Mouse (Mus musculus): ENCODE data around the gene Hpse. TPM values are rescaled to one million over a fixed set of nuclear protein-coding genes. Genes with fewer than 3 reads are reported as not detected.

The Hpse gene
- polyA plus RNA-seq, 1 experiment: 64.2 TPM

GRCm38 (mm10) chr5:100736919-100737318, 17.4 kb upstream of the Hpse start:
- TF ChIP-seq POLR2A (IDR thresholded peaks at IDR 0.05; ENCODE audit: borderline replicate concordance, low read depth, low read length) (no peak), CTCF (IDR thresholded peaks at IDR 0.05; ENCODE audit: low read depth, low read length) (no peak)
- H3K4me3 ChIP-seq (ENCODE audit: insufficient read depth, low read length): no peak overlapping the region
- no peaks in the 10 kb centered on the region for H3K4me1 ChIP-seq (ENCODE audit: control insufficient read depth, insufficient read depth, low read length)
- H3K27ac ChIP-seq (ENCODE audit: insufficient read depth, low read depth, low read length): no peak overlapping the region

DNA sequence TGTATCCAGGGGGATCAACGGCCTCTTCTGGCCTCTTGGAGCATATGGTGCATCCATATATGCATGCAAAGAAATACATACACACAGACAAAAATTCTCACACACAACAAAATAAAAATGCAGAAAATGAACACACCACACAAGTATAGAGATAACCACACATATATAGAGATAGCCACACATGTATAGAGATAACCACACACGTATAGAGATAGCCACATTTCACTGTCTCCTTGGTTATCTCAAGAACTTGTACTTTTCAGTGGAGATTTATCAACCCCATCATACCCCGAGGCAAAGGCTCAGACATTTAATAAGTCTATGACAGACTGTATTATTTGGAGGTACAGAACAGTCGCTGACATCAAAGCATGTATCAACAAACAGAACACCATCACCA, 15.0 kb upstream of the Hpse start:
- Histone ChIP-seq H3K4me3 (ENCODE audit: insufficient read depth, low read length) (no peak overlapping the region), H3K4me1 (ENCODE audit: control insufficient read depth, insufficient read depth, low read length) (no peaks in the 10 kb centered on the region), H3K27ac (ENCODE audit: insufficient read depth, low read depth, low read length) (no peak overlapping the region)
- TF ChIP-seq CTCF (IDR thresholded peaks at IDR 0.05; ENCODE audit: low read depth, low read length) (no peak), POLR2A (IDR thresholded peaks at IDR 0.05; ENCODE audit: borderline replicate concordance, low read depth, low read length) (no peak)

- H3K27ac ChIP-seq (ENCODE audit: insufficient read depth, low read depth, low read length): no peak overlapping the region
Observed at GRCm38 (mm10) chr5:100728757-100729156, 9.2 kb upstream of the Hpse start.

DNA sequence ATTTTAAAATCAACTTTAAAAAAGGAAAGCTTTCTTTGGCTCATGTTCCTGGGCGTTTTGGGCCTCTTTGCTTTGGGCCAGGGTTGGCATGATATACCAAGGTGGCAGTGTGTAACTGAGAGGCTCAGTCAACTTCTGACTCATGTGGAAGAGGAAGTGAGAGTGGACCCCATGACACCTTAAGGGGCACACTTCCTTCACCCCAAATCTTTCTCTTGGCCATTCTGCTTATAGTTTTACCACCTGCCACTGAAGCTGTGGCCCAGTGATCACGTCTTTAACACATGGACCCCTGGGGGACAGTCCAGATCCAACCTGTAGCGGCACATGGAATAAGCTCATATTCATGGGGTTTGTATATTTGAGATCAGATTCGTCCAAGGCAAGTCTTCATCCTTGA, 6.5 kb upstream of the Hpse start:
- Histone ChIP-seq H3K4me3 (ENCODE audit: insufficient read depth, low read length) (no peak overlapping the region), H3K4me1 (ENCODE audit: control insufficient read depth, insufficient read depth, low read length) (peaks cover 15% of the 10 kb centered on the region), H3K27ac (ENCODE audit: insufficient read depth, low read depth, low read length) (no peak overlapping the region)
- TF ChIP-seq POLR2A (IDR thresholded peaks at IDR 0.05; ENCODE audit: borderline replicate concordance, low read depth, low read length): no peak
- TF ChIP-seq CTCF (IDR thresholded peaks at IDR 0.05; ENCODE audit: low read depth, low read length): no peak

More at GRCm38 (mm10) chr5:100728757-100729156, 9.2 kb upstream of the Hpse start:
- no peak for TF ChIP-seq POLR2A (IDR thresholded peaks at IDR 0.05; ENCODE audit: borderline replicate concordance, low read depth, low read length)
- no peak for TF ChIP-seq CTCF (IDR thresholded peaks at IDR 0.05; ENCODE audit: low read depth, low read length)
- Histone ChIP-seq H3K4me1 (ENCODE audit: control insufficient read depth, insufficient read depth, low read length) (peaks cover 15% of the 10 kb centered on the region), H3K4me3 (ENCODE audit: insufficient read depth, low read length) (no peak overlapping the region)

DNA sequence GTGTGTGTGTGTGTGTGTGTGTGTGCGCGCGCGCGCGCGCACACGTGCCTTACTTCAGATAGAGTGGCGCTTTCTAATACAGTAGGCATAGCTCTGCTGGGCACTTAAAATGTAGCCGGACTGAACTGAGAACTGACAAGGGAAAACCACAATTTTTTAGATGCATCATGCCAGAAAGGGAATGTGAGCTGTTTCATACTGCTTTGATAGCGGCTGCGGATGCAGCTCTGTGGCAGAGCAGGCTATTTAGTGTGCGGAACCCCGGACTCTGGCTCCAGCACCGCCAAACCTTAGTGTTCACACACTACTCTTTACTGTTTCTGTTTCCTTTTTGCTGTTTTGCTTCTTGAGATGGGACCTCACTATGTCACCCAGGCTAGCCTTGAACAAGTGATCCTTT, 2.8 kb downstream of the Hpse start:
- H3K4me3 ChIP-seq (ENCODE audit: insufficient read depth, low read length): no peak overlapping the region
- H3K27ac ChIP-seq (ENCODE audit: insufficient read depth, low read depth, low read length): no peak overlapping the region
- peaks cover 8% of the 10 kb centered on the region for H3K4me1 ChIP-seq (ENCODE audit: control insufficient read depth, insufficient read depth, low read length)
- TF ChIP-seq CTCF (IDR thresholded peaks at IDR 0.05; ENCODE audit: low read depth, low read length): no peak
- TF ChIP-seq POLR2A (IDR thresholded peaks at IDR 0.05; ENCODE audit: borderline replicate concordance, low read depth, low read length): no peak

GRCm38 (mm10) chr5:100711219-100711618, 8.3 kb downstream of the Hpse start:
- no peak for TF ChIP-seq CTCF (IDR thresholded peaks at IDR 0.05; ENCODE audit: low read depth, low read length)
- TF ChIP-seq POLR2A (IDR thresholded peaks at IDR 0.05; ENCODE audit: borderline replicate concordance, low read depth, low read length): no peak
- peak overlapping the region; percentile 18; the same call in 1 of the 2 replicates for H3K27ac ChIP-seq (ENCODE audit: insufficient read depth, low read depth, low read length)
- no peak overlapping the region for H3K4me3 ChIP-seq (ENCODE audit: insufficient read depth, low read length)
- H3K4me1 ChIP-seq (ENCODE audit: control insufficient read depth, insufficient read depth, low read length): peaks cover 36% of the 10 kb centered on the region

DNA sequence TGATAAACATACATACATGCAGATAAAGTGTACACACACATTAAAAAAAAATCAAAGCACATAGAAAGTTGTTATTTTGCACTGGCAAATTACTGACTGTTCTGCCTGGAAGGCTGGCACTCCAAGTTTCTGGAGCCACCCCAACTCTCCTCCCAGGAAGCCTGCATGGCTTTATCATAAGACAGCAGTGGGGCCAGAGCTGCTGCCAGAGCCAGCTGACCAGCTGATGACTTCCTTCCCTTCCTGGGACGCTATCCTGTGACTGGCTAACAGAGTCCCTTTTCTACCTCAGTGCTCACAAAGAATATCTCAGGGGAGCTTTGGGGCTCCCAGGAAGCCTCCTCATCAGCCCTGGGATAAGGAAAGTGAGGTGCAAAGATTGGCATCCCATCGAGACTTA, 9.5 kb downstream of the Hpse start:
- Histone ChIP-seq H3K27ac (ENCODE audit: insufficient read depth, low read depth, low read length) (peak overlapping the region; percentile 79), H3K4me1 (ENCODE audit: control insufficient read depth, insufficient read depth, low read length) (peaks cover 36% of the 10 kb centered on the region), H3K4me3 (ENCODE audit: insufficient read depth, low read length) (no peak overlapping the region)
- TF ChIP-seq CTCF (IDR thresholded peaks at IDR 0.05; ENCODE audit: low read depth, low read length) (no peak), POLR2A (IDR thresholded peaks at IDR 0.05; ENCODE audit: borderline replicate concordance, low read depth, low read length) (no peak)

GRCm38 (mm10) chr5:100709035-100709434, 10.5 kb downstream of the Hpse start:
- H3K4me3 ChIP-seq (ENCODE audit: insufficient read depth, low read length): no peak overlapping the region
- peaks cover 36% of the 10 kb centered on the region for H3K4me1 ChIP-seq (ENCODE audit: control insufficient read depth, insufficient read depth, low read length)
- TF ChIP-seq POLR2A (IDR thresholded peaks at IDR 0.05; ENCODE audit: borderline replicate concordance, low read depth, low read length) (no peak), CTCF (IDR thresholded peaks at IDR 0.05; ENCODE audit: low read depth, low read length) (no peak)
- 0 out of 2 replicates have a peak overlapping the region, but pooled peaks have one; percentile 79 for H3K27ac ChIP-seq (ENCODE audit: insufficient read depth, low read depth, low read length)

- Histone ChIP-seq H3K4me3 (ENCODE audit: insufficient read depth, low read length) (no peak overlapping the region), H3K27ac (ENCODE audit: insufficient read depth, low read depth, low read length) (no peak overlapping the region), H3K4me1 (ENCODE audit: control insufficient read depth, insufficient read depth, low read length) (peaks cover 28% of the 10 kb centered on the region)
- TF ChIP-seq POLR2A (IDR thresholded peaks at IDR 0.05; ENCODE audit: borderline replicate concordance, low read depth, low read length): no peak
- no peak for TF ChIP-seq CTCF (IDR thresholded peaks at IDR 0.05; ENCODE audit: low read depth, low read length)
Observed at GRCm38 (mm10) chr5:100706675-100707074, 12.8 kb downstream of the Hpse start.

GRCm38 (mm10) chr5:100704272-100704671, 15.2 kb downstream of the Hpse start:
- Histone ChIP-seq H3K4me1 (ENCODE audit: control insufficient read depth, insufficient read depth, low read length) (peaks cover 9% of the 10 kb centered on the region), H3K4me3 (ENCODE audit: insufficient read depth, low read length) (no peak overlapping the region), H3K27ac (ENCODE audit: insufficient read depth, low read depth, low read length) (no peak overlapping the region)
- TF ChIP-seq CTCF (IDR thresholded peaks at IDR 0.05; ENCODE audit: low read depth, low read length): no peak
- no peak for TF ChIP-seq POLR2A (IDR thresholded peaks at IDR 0.05; ENCODE audit: borderline replicate concordance, low read depth, low read length)

DNA sequence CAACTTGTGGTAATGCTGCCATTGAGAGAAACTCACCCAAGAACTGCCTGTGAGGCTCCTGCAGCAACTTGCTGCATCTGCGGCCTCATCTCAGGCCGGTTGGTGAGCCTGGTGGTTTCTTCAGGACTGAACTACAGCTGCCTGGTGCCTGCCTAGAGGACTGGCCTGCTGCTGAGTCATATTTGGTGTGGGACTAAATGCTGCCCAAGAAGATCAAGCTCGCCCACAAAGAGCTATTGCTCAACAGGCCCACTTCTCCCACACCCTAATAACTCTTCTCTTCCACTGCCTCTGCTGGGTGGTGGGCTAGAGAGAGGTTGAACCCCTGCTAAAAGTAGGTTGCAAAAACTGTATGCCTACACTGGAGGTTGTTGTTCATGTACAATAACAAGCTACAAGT, 17.2 kb downstream of the Hpse start:
- TF ChIP-seq POLR2A (IDR thresholded peaks at IDR 0.05; ENCODE audit: borderline replicate concordance, low read depth, low read length) (no peak), CTCF (IDR thresholded peaks at IDR 0.05; ENCODE audit: low read depth, low read length) (no peak)
- Histone ChIP-seq H3K4me3 (ENCODE audit: insufficient read depth, low read length) (no peak overlapping the region), H3K27ac (ENCODE audit: insufficient read depth, low read depth, low read length) (no peak overlapping the region)

More for the DNA sequence above, 17.2 kb downstream of the Hpse start:
- H3K4me1 ChIP-seq (ENCODE audit: control insufficient read depth, insufficient read depth, low read length): peaks cover 11% of the 10 kb centered on the region

All from bone marrow macrophage, adult 2 months (primary cell).